Comparison of ENCODE assay signal across 8 mouse cellular contexts in genomic region chrX:153007685-153008047, GRCm38 (mm10). TPM values are rescaled to one million over a fixed set of nuclear protein-coding genes. Genes with fewer than 3 reads are reported as not detected.
DNase-seq lines count a peak whose midpoint lies in the region; ATAC-seq and TF ChIP-seq lines count a peak whose summit lies in the region.

No protein-coding gene starts in this region.

- ATAC-seq in embryonic facial prominence, embryonic 15.5 days (ENCODE audit: insufficient number of reproducible peaks, low FRiP score, low TSS enrichment, low read depth): no peak
- ATAC-seq in intestine, embryonic 14.5 days (replicated peaks; ENCODE audit: low FRiP score, low TSS enrichment, low read depth): no peak
- ATAC-seq in midbrain, postnatal 0 days (ENCODE audit: low FRiP score): no peak

- H3K27me3 ChIP-seq in embryonic facial prominence, embryonic 15.5 days: peaks cover 4% of the 10 kb centered on the region
- H3K27me3 ChIP-seq in intestine, embryonic 14.5 days (replicated peaks; ENCODE audit: control insufficient read depth, insufficient read depth, low read length): 0 out of 2 replicates have a peak, but pooled peaks cover 3% of the 10 kb centered on the region
- no peaks in the 10 kb centered on the region for H3K27me3 ChIP-seq in midbrain, postnatal 0 days (ENCODE audit: insufficient read depth, low read length)

- no peak for DNase-seq in left cerebral cortex, adult 2 months (ENCODE audit: extremely low spot score in 1 of 2, low spot score in 2 of 2)
- DNase-seq in left cerebral cortex, postnatal 10 days (ENCODE audit: extremely low spot score in 1 of 2, low spot score in 2 of 2): no peak
- no peak for DNase-seq in intestine, embryonic 14.5 days (ENCODE audit: low spot score)
- DNase-seq in midbrain, postnatal 0 days (ENCODE audit: low spot score): no peak
- DNase-seq in left cerebral cortex, adult 11 months (ENCODE audit: low spot score): no peak
- DNase-seq in gastrocnemius, postnatal 14 days: no peak
- no peak for DNase-seq in layer of hippocampus, adult 11-12 months (ENCODE audit: low spot score)

- intact Hi-C loops in left cerebral cortex, adult 2 months (cut with DNase I): loop anchor here (1.0 to 5.0 kb wide), 3 partner anchors 30 to 135 kb away; partner anchors contain the start of gene Mageh1
- intact Hi-C loops in left cerebral cortex, postnatal 10 days (cut with DNase I): loop anchor here (2.0 to 5.0 kb wide), 2 partner anchors 80 to 133 kb away; no protein-coding TSS in a partner anchor
- intact Hi-C loops in gastrocnemius, postnatal 14 days (cut with DNase I; ENCODE audit: low total_unique reads): no loop called here

- H3K4me1 ChIP-seq in embryonic facial prominence, embryonic 15.5 days: no peaks in the 10 kb centered on the region
- H3K4me1 ChIP-seq in intestine, embryonic 14.5 days (replicated peaks; ENCODE audit: control insufficient read depth, insufficient read depth, low read length): no peaks in the 10 kb centered on the region
- no peaks in the 10 kb centered on the region for H3K4me1 ChIP-seq in midbrain, postnatal 0 days (ENCODE audit: insufficient read depth, low read length)

- peak overlapping the region; percentile 59 for H3K4me3 ChIP-seq in left cerebral cortex, adult 2 months
- H3K4me3 ChIP-seq in embryonic facial prominence, embryonic 15.5 days (replicated peaks): peak overlapping the region; percentile 57
- peak overlapping the region; percentile 57 for H3K4me3 ChIP-seq in intestine, embryonic 14.5 days (ENCODE audit: low read depth, low read length)
- peak overlapping the region; percentile 49 for H3K4me3 ChIP-seq in midbrain, postnatal 0 days (ENCODE audit: low read depth, low read length)

- H3K27ac ChIP-seq in left cerebral cortex, adult 2 months: no peak overlapping the region
- no peak overlapping the region for H3K27ac ChIP-seq in embryonic facial prominence, embryonic 15.5 days (replicated peaks)
- H3K27ac ChIP-seq in intestine, embryonic 14.5 days (ENCODE audit: low read depth): no peak overlapping the region
- peak overlapping the region; percentile 81 for H3K27ac ChIP-seq in midbrain, postnatal 0 days (ENCODE audit: low read depth, low read length)

- H3K4me2 ChIP-seq in embryonic facial prominence, embryonic 15.5 days (replicated peaks): peak overlapping the region; percentile 56
- H3K4me2 ChIP-seq in intestine, embryonic 14.5 days (ENCODE audit: low read length): peak overlapping the region; percentile 49
- H3K4me2 ChIP-seq in midbrain, postnatal 0 days (ENCODE audit: low read depth, low read length, poor library complexity, severe bottlenecking): peak overlapping the region; percentile 58

- 19% methylated on average over 9 of the region's 9 CpGs for WGBS in embryonic facial prominence, embryonic 15.5 days
- 24% methylated on average over 9 of the region's 9 CpGs for WGBS in intestine, embryonic 14.5 days
- 31% methylated on average over 9 of the region's 9 CpGs for WGBS in midbrain, postnatal 0 days

- no peak overlapping the region; the same call in 1 of the 2 replicates for H3K9ac ChIP-seq in embryonic facial prominence, embryonic 15.5 days
- H3K9ac ChIP-seq in intestine, embryonic 14.5 days (ENCODE audit: low read length): no peak overlapping the region; the same call in 1 of the 2 replicates
- H3K9ac ChIP-seq in midbrain, postnatal 0 days (replicated peaks; ENCODE audit: low read length, poor library complexity, severe bottlenecking): peak overlapping the region; percentile 63

- TF ChIP-seq CTCF in left cerebral cortex, adult 2 months (IDR thresholded peaks at IDR 0.05): no peak
- TF ChIP-seq CTCF in midbrain, postnatal 0 days (IDR thresholded peaks at IDR 0.05): no peak

- H3K9me3 ChIP-seq in embryonic facial prominence, embryonic 15.5 days (replicated peaks): no peaks in the 10 kb centered on the region
- H3K9me3 ChIP-seq in intestine, embryonic 14.5 days (ENCODE audit: control insufficient read depth, low read length): no peaks in the 10 kb centered on the region
- H3K9me3 ChIP-seq in midbrain, postnatal 0 days (ENCODE audit: low read length): no peaks in the 10 kb centered on the region

- no peaks in the 10 kb centered on the region for H3K36me3 ChIP-seq in embryonic facial prominence, embryonic 15.5 days
- no peaks in the 10 kb centered on the region for H3K36me3 ChIP-seq in intestine, embryonic 14.5 days (ENCODE audit: control insufficient read depth, insufficient read depth, low read length)
- no peaks in the 10 kb centered on the region for H3K36me3 ChIP-seq in midbrain, postnatal 0 days (ENCODE audit: insufficient read depth, low read length)

RNA-seq across cellular contexts. Expression of gene Usp51, which starts 1.4 kb away (rescaled TPM):
- 1 to 10 TPM; 2.0 to 2.1 TPM for total RNA-seq in left cerebral cortex, adult 2 months (2021)
- 1 to 10 TPM; 2.4 to 2.7 TPM for total RNA-seq in left cerebral cortex, postnatal 10 days (2021)
- polyA plus RNA-seq in embryonic facial prominence, embryonic 15.5 days (2015; fragmentation: Nextera tagmentation; extraction: Ambion mirVana): 1.2 TPM in 2 replicates
- 1.0 and 1.2 TPM in 2 replicates for polyA plus RNA-seq in intestine, embryonic 14.5 days (2014; fragmentation: Nextera tagmentation; extraction: Ambion mirVana)
- 2.4 and 5.4 TPM in 2 replicates for total RNA-seq in midbrain, postnatal 0 days (2014; rRNA removed)
- polyA plus RNA-seq in midbrain, postnatal 0 days (2015; fragmentation: Nextera tagmentation; extraction: Ambion mirVana): 3.4 and 3.9 TPM in 2 replicates
- under 1 TPM in 1 of 2 experiments, not detected in 1; 0.08 TPM for total RNA-seq in gastrocnemius, postnatal 14 days (2021)

RNA-seq across cellular contexts. Expression of gene Mageh1, which starts 29.7 kb away (rescaled TPM):
- total RNA-seq in left cerebral cortex, adult 2 months (2021): 10 to 100 TPM; 44.9 to 47.7 TPM
- 10 to 100 TPM; 47.7 to 48.6 TPM for total RNA-seq in left cerebral cortex, postnatal 10 days (2021)
- polyA plus RNA-seq in embryonic facial prominence, embryonic 15.5 days (2015; fragmentation: Nextera tagmentation; extraction: Ambion mirVana): 50.8 and 55.2 TPM in 2 replicates
- polyA plus RNA-seq in intestine, embryonic 14.5 days (2014; fragmentation: Nextera tagmentation; extraction: Ambion mirVana): 42.2 and 46.5 TPM in 2 replicates
- total RNA-seq in midbrain, postnatal 0 days (2014; rRNA removed): 97.4 and 116 TPM in 2 replicates
- polyA plus RNA-seq in midbrain, postnatal 0 days (2015; fragmentation: Nextera tagmentation; extraction: Ambion mirVana): 151 and 155 TPM in 2 replicates
- 1 to 10 TPM; 6.9 to 9.7 TPM for total RNA-seq in gastrocnemius, postnatal 14 days (2021)
